Mouse (Mus musculus): ENCODE results near the gene BC051142. TPM values are rescaled to one million over a fixed set of nuclear protein-coding genes. Genes with fewer than 3 reads are reported as not detected.

The BC051142 gene
- total RNA-seq (2012; rRNA removed) = not detected in 2 replicates

- no peak for TF ChIP-seq MAFK (IDR thresholded peaks at IDR 0.05; ENCODE audit: insufficient read depth, low read depth, low read length)
- TF ChIP-seq CHD2 (IDR thresholded peaks at IDR 0.05; ENCODE audit: low read depth, low read length) = peak; percentile 94
Measured at GRCm38 (mm10) chr17:34398711-34399393, at the start of gene BC051142. Gene BC051142 (plus strand): TSS chr17:34398820.

GRCm38 (mm10) chr17:34349429-34349828 is 49.2 kb upstream of the BC051142 start:
- H3K36me3 ChIP-seq (ENCODE audit: control insufficient read depth, insufficient read depth, low read length, poor library complexity, severe bottlenecking) = no peaks in the 10 kb centered on the region
- TF ChIP-seq CHD2 (IDR thresholded peaks at IDR 0.05; ENCODE audit: low read depth, low read length) = no peak
- TF ChIP-seq HCFC1 (IDR thresholded peaks at IDR 0.05; ENCODE audit: borderline replicate concordance, insufficient read depth, low read length) = no peak
- peak; percentile 65; the same call in 1 of the 2 replicates for TF ChIP-seq ZC3H11A (IDR thresholded peaks at IDR 0.05; ENCODE audit: borderline replicate concordance, low read depth, low read length)
- no peak for TF ChIP-seq MAFK (IDR thresholded peaks at IDR 0.05; ENCODE audit: insufficient read depth, low read depth, low read length)
- no peak for TF ChIP-seq ZNF384 (IDR thresholded peaks at IDR 0.05; ENCODE audit: low read depth, low read length)
- H3K4me3 ChIP-seq (ENCODE audit: insufficient read depth in 1 of 2, low read depth in 1 of 2, low read length in 2 of 2, poor library complexity in 1 of 2, severe bottlenecking in 1 of 2) = no peak overlapping the region

More at GRCm38 (mm10) chr17:34398711-34399393, at the start of gene BC051142:
- H3K9ac ChIP-seq (ENCODE audit: insufficient read depth, low read depth, low read length, poor library complexity, severe bottlenecking) = peak within 1 kb of the TSS; percentile 71
- peak; percentile 74 for DNase-seq (ENCODE audit: low read depth, low spot score)
- H3K4me3 ChIP-seq (ENCODE audit: insufficient read depth in 1 of 2, low read depth in 1 of 2, low read length in 2 of 2, poor library complexity in 1 of 2, severe bottlenecking in 1 of 2) = peak within 1 kb of the TSS; percentile 69 to 88
- H3K27ac ChIP-seq (ENCODE audit: insufficient read depth, low read depth, low read length, poor library complexity, severe bottlenecking) = no peak within 1 kb of the TSS
- no peaks in the 10 kb centered on the region; a peak in 1 of 4 replicates for H3K4me1 ChIP-seq (ENCODE audit: control insufficient read depth in 2 of 2, insufficient read depth in 2 of 2, low read length in 2 of 2, poor library complexity in 1 of 2)
- no peaks in the 10 kb centered on the region for H3K9me3 ChIP-seq (ENCODE audit: control insufficient read depth, insufficient read depth, low read depth, low read length)
- in situ Hi-C loops (cut with MboI; ENCODE audit: low sequenced_read_pairs in 2 of 2, unreplicated experiment in 2 of 2) = no loop called here
- no peaks in the 10 kb centered on the region for H3K36me3 ChIP-seq (ENCODE audit: control insufficient read depth, insufficient read depth, low read length, poor library complexity, severe bottlenecking)

GRCm38 (mm10) chr17:34354539-34354938 is 44.1 kb upstream of the BC051142 start, which contains the start of gene Btnl2:
Gene Btnl2 (plus strand): TSS chr17:34354822.
- H3K4me1 ChIP-seq (ENCODE audit: control insufficient read depth in 2 of 2, insufficient read depth in 2 of 2, low read length in 2 of 2, poor library complexity in 1 of 2) = no peaks in the 10 kb centered on the region
- no peaks in the 10 kb centered on the region for H3K9me3 ChIP-seq (ENCODE audit: control insufficient read depth, insufficient read depth, low read depth, low read length)
- no peak within 1 kb of the TSS for H3K9ac ChIP-seq (ENCODE audit: insufficient read depth, low read depth, low read length, poor library complexity, severe bottlenecking)
- DNase-seq (ENCODE audit: low read depth, low spot score) = no peak
- in situ Hi-C loops (cut with MboI; ENCODE audit: low sequenced_read_pairs in 2 of 2, unreplicated experiment in 2 of 2) = no loop called here
- TF ChIP-seq HCFC1 (IDR thresholded peaks at IDR 0.05; ENCODE audit: borderline replicate concordance, insufficient read depth, low read length) (no peak), MAFK (IDR thresholded peaks at IDR 0.05; ENCODE audit: insufficient read depth, low read depth, low read length) (no peak), CHD2 (IDR thresholded peaks at IDR 0.05; ENCODE audit: low read depth, low read length) (no peak)
- no peak within 1 kb of the TSS for H3K27ac ChIP-seq (ENCODE audit: insufficient read depth, low read depth, low read length, poor library complexity, severe bottlenecking)
- no peaks in the 10 kb centered on the region for H3K36me3 ChIP-seq (ENCODE audit: control insufficient read depth, insufficient read depth, low read length, poor library complexity, severe bottlenecking)
- no peak within 1 kb of the TSS for H3K4me3 ChIP-seq (ENCODE audit: insufficient read depth in 1 of 2, low read depth in 1 of 2, low read length in 2 of 2, poor library complexity in 1 of 2, severe bottlenecking in 1 of 2)

More at GRCm38 (mm10) chr17:34349429-34349828, 49.2 kb upstream of the BC051142 start:
- Histone ChIP-seq H3K4me1 (ENCODE audit: control insufficient read depth in 2 of 2, insufficient read depth in 2 of 2, low read length in 2 of 2, poor library complexity in 1 of 2) (no peaks in the 10 kb centered on the region), H3K27ac (ENCODE audit: insufficient read depth, low read depth, low read length, poor library complexity, severe bottlenecking) (no peak overlapping the region), H3K9ac (ENCODE audit: insufficient read depth, low read depth, low read length, poor library complexity, severe bottlenecking) (no peak overlapping the region), H3K9me3 (ENCODE audit: control insufficient read depth, insufficient read depth, low read depth, low read length) (no peaks in the 10 kb centered on the region)
- DNase-seq (ENCODE audit: low read depth, low spot score) = peak; percentile 83
- in situ Hi-C loops (cut with MboI; ENCODE audit: low sequenced_read_pairs in 2 of 2, unreplicated experiment in 2 of 2) = loop anchor here in 1 of 2 experiments (10.0 kb wide), 1 partner anchor 105 kb away; no protein-coding TSS in a partner anchor

- no peak overlapping the region for H3K9ac ChIP-seq (ENCODE audit: insufficient read depth, low read depth, low read length, poor library complexity, severe bottlenecking)
- H3K9me3 ChIP-seq (ENCODE audit: control insufficient read depth, insufficient read depth, low read depth, low read length) = no peaks in the 10 kb centered on the region
- TF ChIP-seq HCFC1 (IDR thresholded peaks at IDR 0.05; ENCODE audit: borderline replicate concordance, insufficient read depth, low read length) (no peak), CHD2 (IDR thresholded peaks at IDR 0.05; ENCODE audit: low read depth, low read length) (no peak), ZNF384 (IDR thresholded peaks at IDR 0.05; ENCODE audit: low read depth, low read length) (no peak), MAFK (IDR thresholded peaks at IDR 0.05; ENCODE audit: insufficient read depth, low read depth, low read length) (no peak), ZC3H11A (IDR thresholded peaks at IDR 0.05; ENCODE audit: borderline replicate concordance, low read depth, low read length) (no peak)
- H3K4me1 ChIP-seq (ENCODE audit: control insufficient read depth in 2 of 2, insufficient read depth in 2 of 2, low read length in 2 of 2, poor library complexity in 1 of 2) = no peaks in the 10 kb centered on the region
- no peak for DNase-seq (ENCODE audit: low read depth, low spot score)
- H3K36me3 ChIP-seq (ENCODE audit: control insufficient read depth, insufficient read depth, low read length, poor library complexity, severe bottlenecking) = no peaks in the 10 kb centered on the region
- H3K27ac ChIP-seq (ENCODE audit: insufficient read depth, low read depth, low read length, poor library complexity, severe bottlenecking) = no peak overlapping the region
- H3K4me3 ChIP-seq (ENCODE audit: insufficient read depth in 1 of 2, low read depth in 1 of 2, low read length in 2 of 2, poor library complexity in 1 of 2, severe bottlenecking in 1 of 2) = no peak overlapping the region
- in situ Hi-C loops (cut with MboI; ENCODE audit: low sequenced_read_pairs in 2 of 2, unreplicated experiment in 2 of 2) = no loop called here
Measured at GRCm38 (mm10) chr17:34354940-34355339, 43.7 kb upstream of the BC051142 start.
